Mouse (Mus musculus): ENCODE measurements around the gene Tmem178b. TPM values are rescaled to one million over a fixed set of nuclear protein-coding genes. Genes with fewer than 3 reads are reported as not detected.

Gene Tmem178b
- polyA plus RNA-seq, 1 experiment, result 0.29 TPM

GRCm38 (mm10) chr6:39945670-39946440 lies 72.8 kb downstream of the Tmem178b start:
- Histone ChIP-seq H3K27me3 (ENCODE audit: control insufficient read depth, insufficient read depth, low read length) (no peaks in the 10 kb centered on the region), H3K27ac (ENCODE audit: insufficient read depth, low read depth, low read length) (no peak overlapping the region), H3K4me1 (ENCODE audit: control insufficient read depth, insufficient read depth, insufficient read length, low read length) (no peaks in the 10 kb centered on the region), H3K36me3 (ENCODE audit: control insufficient read depth, insufficient read depth, low read length) (no peaks in the 10 kb centered on the region), H3K4me3 (ENCODE audit: low read depth, low read length) (no peak overlapping the region)
- TF ChIP-seq POLR2A (IDR thresholded peaks at IDR 0.05; ENCODE audit: low read depth, low read length), result no peak
- TF ChIP-seq CTCF (IDR thresholded peaks at IDR 0.05; ENCODE audit: extremely low read depth, insufficient read length, insufficient replicate concordance, low read depth, low read length), result no peak
- WGBS, result 69% methylated on average over 5 of the region's 5 CpGs

- 85% methylated on average over 4 of the region's 4 CpGs for WGBS
- Histone ChIP-seq H3K4me1 (ENCODE audit: control insufficient read depth, insufficient read depth, insufficient read length, low read length) (no peaks in the 10 kb centered on the region), H3K36me3 (ENCODE audit: control insufficient read depth, insufficient read depth, low read length) (no peaks in the 10 kb centered on the region), H3K27me3 (ENCODE audit: control insufficient read depth, insufficient read depth, low read length) (no peaks in the 10 kb centered on the region), H3K27ac (ENCODE audit: insufficient read depth, low read depth, low read length) (no peak overlapping the region), H3K4me3 (ENCODE audit: low read depth, low read length) (no peak overlapping the region)
- no peak for TF ChIP-seq POLR2A (IDR thresholded peaks at IDR 0.05; ENCODE audit: low read depth, low read length)
- TF ChIP-seq CTCF (IDR thresholded peaks at IDR 0.05; ENCODE audit: extremely low read depth, insufficient read length, insufficient replicate concordance, low read depth, low read length), result no peak
Observed at GRCm38 (mm10) chr6:39946601-39947000, 73.5 kb downstream of the Tmem178b start.

- H3K4me1 ChIP-seq (ENCODE audit: control insufficient read depth, insufficient read depth, insufficient read length, low read length), result no peaks in the 10 kb centered on the region
- 80% methylated on average over 5 of the region's 5 CpGs for WGBS
- H3K36me3 ChIP-seq (ENCODE audit: control insufficient read depth, insufficient read depth, low read length), result no peaks in the 10 kb centered on the region
- no peaks in the 10 kb centered on the region for H3K27me3 ChIP-seq (ENCODE audit: control insufficient read depth, insufficient read depth, low read length)
- TF ChIP-seq POLR2A (IDR thresholded peaks at IDR 0.05; ENCODE audit: low read depth, low read length), result no peak
- TF ChIP-seq CTCF (IDR thresholded peaks at IDR 0.05; ENCODE audit: extremely low read depth, insufficient read length, insufficient replicate concordance, low read depth, low read length), result no peak
- no peak overlapping the region for H3K27ac ChIP-seq (ENCODE audit: insufficient read depth, low read depth, low read length)
- H3K4me3 ChIP-seq (ENCODE audit: low read depth, low read length), result no peak overlapping the region
Observed at GRCm38 (mm10) chr6:39953951-39954350, 80.9 kb downstream of the Tmem178b start.

GRCm38 (mm10) chr6:39955211-39955610 lies 82.1 kb downstream of the Tmem178b start:
- no peaks in the 10 kb centered on the region for H3K36me3 ChIP-seq (ENCODE audit: control insufficient read depth, insufficient read depth, low read length)
- TF ChIP-seq POLR2A (IDR thresholded peaks at IDR 0.05; ENCODE audit: low read depth, low read length) (no peak), CTCF (IDR thresholded peaks at IDR 0.05; ENCODE audit: extremely low read depth, insufficient read length, insufficient replicate concordance, low read depth, low read length) (no peak)
- no peak overlapping the region for H3K27ac ChIP-seq (ENCODE audit: insufficient read depth, low read depth, low read length)
- H3K4me1 ChIP-seq (ENCODE audit: control insufficient read depth, insufficient read depth, insufficient read length, low read length), result no peaks in the 10 kb centered on the region
- no peak overlapping the region for H3K4me3 ChIP-seq (ENCODE audit: low read depth, low read length)
- WGBS, result 87% methylated on average over 2 of the region's 2 CpGs
- no peaks in the 10 kb centered on the region for H3K27me3 ChIP-seq (ENCODE audit: control insufficient read depth, insufficient read depth, low read length)

- no peak overlapping the region for H3K4me3 ChIP-seq (ENCODE audit: low read depth, low read length)
- no peaks in the 10 kb centered on the region for H3K36me3 ChIP-seq (ENCODE audit: control insufficient read depth, insufficient read depth, low read length)
- WGBS, result 49% methylated on average over 4 of the region's 4 CpGs
- no peaks in the 10 kb centered on the region for H3K27me3 ChIP-seq (ENCODE audit: control insufficient read depth, insufficient read depth, low read length)
- TF ChIP-seq POLR2A (IDR thresholded peaks at IDR 0.05; ENCODE audit: low read depth, low read length) (no peak), CTCF (IDR thresholded peaks at IDR 0.05; ENCODE audit: extremely low read depth, insufficient read length, insufficient replicate concordance, low read depth, low read length) (no peak)
- H3K27ac ChIP-seq (ENCODE audit: insufficient read depth, low read depth, low read length), result no peak overlapping the region
- no peaks in the 10 kb centered on the region for H3K4me1 ChIP-seq (ENCODE audit: control insufficient read depth, insufficient read depth, insufficient read length, low read length)
Observed at GRCm38 (mm10) chr6:39964606-39965005, 91.5 kb downstream of the Tmem178b start.

GRCm38 (mm10) chr6:39970281-39970680 lies 97.2 kb downstream of the Tmem178b start:
- TF ChIP-seq POLR2A (IDR thresholded peaks at IDR 0.05; ENCODE audit: low read depth, low read length), result no peak
- TF ChIP-seq CTCF (IDR thresholded peaks at IDR 0.05; ENCODE audit: extremely low read depth, insufficient read length, insufficient replicate concordance, low read depth, low read length), result no peak

GRCm38 (mm10) chr6:39978942-39979341 lies 105.9 kb downstream of the Tmem178b start:
- WGBS, result 22% methylated on average over 4 of the region's 4 CpGs
- Histone ChIP-seq H3K4me3 (ENCODE audit: low read depth, low read length) (no peak overlapping the region), H3K36me3 (ENCODE audit: control insufficient read depth, insufficient read depth, low read length) (no peaks in the 10 kb centered on the region), H3K27ac (ENCODE audit: insufficient read depth, low read depth, low read length) (no peak overlapping the region), H3K27me3 (ENCODE audit: control insufficient read depth, insufficient read depth, low read length) (no peaks in the 10 kb centered on the region), H3K4me1 (ENCODE audit: control insufficient read depth, insufficient read depth, insufficient read length, low read length) (no peaks in the 10 kb centered on the region)
- no peak for TF ChIP-seq POLR2A (IDR thresholded peaks at IDR 0.05; ENCODE audit: low read depth, low read length)
- no peak for TF ChIP-seq CTCF (IDR thresholded peaks at IDR 0.05; ENCODE audit: extremely low read depth, insufficient read length, insufficient replicate concordance, low read depth, low read length)

More at GRCm38 (mm10) chr6:39970281-39970680, 97.2 kb downstream of the Tmem178b start:
- Histone ChIP-seq H3K27ac (ENCODE audit: insufficient read depth, low read depth, low read length) (no peak overlapping the region), H3K4me1 (ENCODE audit: control insufficient read depth, insufficient read depth, insufficient read length, low read length) (no peaks in the 10 kb centered on the region), H3K36me3 (ENCODE audit: control insufficient read depth, insufficient read depth, low read length) (no peaks in the 10 kb centered on the region), H3K27me3 (ENCODE audit: control insufficient read depth, insufficient read depth, low read length) (no peaks in the 10 kb centered on the region), H3K4me3 (ENCODE audit: low read depth, low read length) (no peak overlapping the region)

Data from small intestine, adult 2 months (tissue).